Mouse (Mus musculus): ENCODE data around the gene Aip.

DNA sequence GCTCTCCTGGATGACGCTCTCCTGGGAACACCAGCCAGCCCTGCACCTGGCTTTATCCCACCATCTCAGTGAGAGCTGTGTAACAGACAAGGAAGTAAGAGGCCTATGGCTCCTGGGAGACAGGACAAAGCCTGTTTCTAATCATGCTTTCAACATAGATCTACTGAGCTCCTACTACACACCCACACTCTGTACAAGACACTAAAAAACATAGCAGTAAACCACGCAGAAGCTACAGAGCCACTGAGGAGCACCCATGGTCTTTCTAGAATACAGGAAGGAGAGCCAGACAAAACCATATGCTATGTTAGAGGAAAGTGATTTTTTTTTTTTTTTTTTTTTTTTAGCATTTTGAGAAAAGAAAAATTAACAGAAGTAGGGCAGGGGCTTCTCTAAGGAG, 7.3 kb downstream of the Aip start:
- TF ChIP-seq CTCF (IDR thresholded peaks at IDR 0.05) (no peak), EP300 (IDR thresholded peaks at IDR 0.05) (no peak)
